Mouse (Mus musculus): ENCODE measurements around the gene Svop. TPM values are rescaled to one million over a fixed set of nuclear protein-coding genes. Genes with fewer than 3 reads are reported as not detected.
A peak's percentile ranks its signal among the peaks of the same experiment; 100 is the strongest.

Svop gene
- total RNA-seq, 2 experiments from 2014 or later: not detected

DNA sequence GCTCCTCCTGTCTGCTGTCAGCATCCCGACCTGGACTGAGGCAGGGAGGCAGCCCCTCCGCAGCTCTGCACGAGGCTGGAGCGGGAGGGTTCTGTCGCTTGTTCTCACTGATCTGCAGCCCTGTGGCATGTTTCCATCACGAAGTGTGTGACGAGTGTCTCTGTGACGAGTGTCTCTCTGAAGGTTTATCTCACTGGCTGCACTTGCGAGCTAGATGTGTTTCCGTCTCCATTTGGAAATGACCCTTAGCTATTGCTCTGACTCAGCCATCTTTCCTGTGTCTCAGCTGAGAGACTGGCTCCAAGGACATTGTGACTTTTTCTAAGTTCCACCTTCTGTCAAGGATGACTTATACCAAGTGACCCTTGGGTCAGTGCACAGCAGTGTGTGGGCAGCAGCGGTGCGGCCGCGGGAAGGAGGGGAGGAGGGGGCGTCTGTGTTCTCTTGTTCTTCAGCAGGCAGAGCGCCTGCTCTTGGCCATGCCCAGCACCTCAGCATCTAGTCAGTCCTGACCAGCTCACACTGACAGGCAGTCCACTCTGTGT lies 15.1 kb upstream of the Svop start:
- DNase-seq (ENCODE audit: low spot score): no peak

GRCm38 (mm10) chr5:114102807-114103206 lies 11.4 kb upstream of the Svop start:
- no peak for DNase-seq (ENCODE audit: low spot score)

GRCm38 (mm10) chr5:114101873-114102272 lies 10.5 kb upstream of the Svop start:
- no peak for DNase-seq (ENCODE audit: low spot score)

DNA sequence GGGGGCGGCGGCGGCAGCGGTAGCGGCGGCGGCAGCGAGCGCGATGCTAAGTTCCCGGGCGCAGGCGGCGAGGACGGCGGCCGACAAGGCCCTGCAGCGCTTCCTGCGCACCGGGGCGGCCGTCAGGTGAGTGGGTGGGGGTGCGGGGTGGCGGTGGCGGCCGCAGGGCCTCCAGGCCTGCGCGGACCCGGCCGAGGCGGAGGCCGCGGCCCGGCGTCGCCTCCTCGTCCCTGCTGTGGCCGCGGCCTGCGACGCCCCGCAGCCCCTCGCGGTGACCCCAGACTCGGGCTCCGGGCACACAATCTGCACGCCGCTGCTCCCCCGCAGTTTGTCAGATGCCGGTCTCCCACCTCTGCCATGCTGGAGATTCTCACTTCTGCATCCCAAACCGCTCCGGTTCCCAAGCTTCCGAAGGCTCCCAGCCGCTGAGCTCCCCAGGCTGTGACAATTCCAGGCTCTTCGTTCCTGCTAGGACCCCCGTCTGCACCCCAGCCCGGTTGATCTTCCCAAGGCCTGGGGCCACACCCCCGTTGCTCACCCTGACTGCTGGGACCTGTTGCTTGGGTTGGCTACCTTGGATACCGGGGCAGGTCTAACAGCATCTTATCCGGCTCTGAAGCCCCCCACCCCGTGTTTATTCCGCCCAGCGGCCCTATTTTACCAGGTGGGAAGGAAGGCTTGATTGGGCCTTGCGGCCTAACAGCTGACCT lies 9.2 kb upstream of the Svop start:
- DNase-seq (ENCODE audit: low spot score): no peak

DNA sequence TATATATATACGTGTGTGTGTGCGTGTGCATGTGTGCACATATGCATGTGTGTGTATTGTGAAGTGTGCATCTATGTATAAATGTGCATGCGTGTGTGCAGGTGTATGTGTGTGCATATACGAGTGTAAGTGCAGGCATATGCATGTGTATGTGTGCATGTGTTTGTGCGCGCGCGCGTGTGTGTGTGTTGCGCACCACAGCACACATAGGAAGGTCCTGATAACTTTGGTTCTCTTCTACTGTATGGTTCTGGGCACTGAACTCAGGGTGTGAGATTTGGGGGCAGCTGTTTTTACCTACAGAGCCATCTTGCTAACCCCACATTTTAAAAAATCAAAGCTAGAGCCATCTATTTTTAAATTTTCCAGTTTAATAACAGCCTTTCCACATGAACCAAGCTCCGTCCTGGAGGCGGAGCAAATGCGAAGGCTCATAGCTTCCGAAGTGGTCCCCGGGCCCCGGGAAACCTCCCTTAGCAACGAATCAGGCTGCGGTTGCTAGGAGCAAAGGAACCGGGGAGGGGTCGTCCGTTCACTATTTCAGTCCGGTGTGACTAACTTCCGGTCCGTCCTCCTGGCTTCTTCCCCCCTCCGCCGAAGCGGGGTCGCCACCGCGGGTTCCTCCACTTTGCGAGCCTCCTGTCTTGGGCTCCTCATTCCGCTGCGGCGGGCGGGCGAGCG lies 8.5 kb upstream of the Svop start:
- peak; percentile 92 for DNase-seq (ENCODE audit: low spot score)

GRCm38 (mm10) chr5:114090421-114091013 lies 853 bp downstream of the Svop start:
- DNase-seq (ENCODE audit: low spot score): no peak

GRCm38 (mm10) chr5:114087875-114088480 lies 3.4 kb downstream of the Svop start:
- no peak for DNase-seq (ENCODE audit: low spot score)

- DNase-seq (ENCODE audit: low spot score): no peak
Measured at GRCm38 (mm10) chr5:114085501-114085900, 5.9 kb downstream of the Svop start.

GRCm38 (mm10) chr5:114077009-114077408 lies 14.4 kb downstream of the Svop start:
- DNase-seq (ENCODE audit: low spot score): no peak

- no peak for DNase-seq (ENCODE audit: low spot score)
Measured at GRCm38 (mm10) chr5:114072262-114072661, 19.1 kb downstream of the Svop start.

GRCm38 (mm10) chr5:114070858-114071257 lies 20.5 kb downstream of the Svop start:
- no peak for DNase-seq (ENCODE audit: low spot score)

DNA sequence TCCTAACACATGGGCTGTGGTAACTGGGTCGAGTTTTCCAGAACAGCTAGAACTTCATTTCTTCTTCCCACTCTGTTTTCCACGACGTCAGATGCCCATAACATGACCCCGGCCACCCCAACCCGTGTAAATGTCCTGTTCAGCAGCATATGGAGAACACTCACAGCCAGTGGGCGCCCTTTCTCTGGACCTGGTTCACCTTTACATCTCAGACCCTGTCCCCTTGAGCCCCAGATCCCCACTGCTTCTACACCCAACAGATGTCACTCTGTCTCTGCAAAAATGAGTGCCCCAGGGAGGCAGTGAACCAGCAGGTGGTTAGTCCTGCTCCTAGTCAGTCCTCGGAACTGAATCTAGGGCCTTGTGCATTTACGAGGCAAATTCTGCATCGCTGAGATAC lies 23.4 kb downstream of the Svop start:
- no peak for DNase-seq (ENCODE audit: low spot score)

- DNase-seq (ENCODE audit: low spot score): no peak
Measured at GRCm38 (mm10) chr5:114067543-114067942, 23.8 kb downstream of the Svop start.

- DNase-seq (ENCODE audit: low spot score): no peak
Measured at GRCm38 (mm10) chr5:114066601-114067000, 24.8 kb downstream of the Svop start.

GRCm38 (mm10) chr5:114065161-114065560 lies 26.2 kb downstream of the Svop start, which contains the start of gene Usp30:
Gene Usp30 (plus strand): TSS chr5:114065461.
- no peak for DNase-seq (ENCODE audit: low spot score)

DNA sequence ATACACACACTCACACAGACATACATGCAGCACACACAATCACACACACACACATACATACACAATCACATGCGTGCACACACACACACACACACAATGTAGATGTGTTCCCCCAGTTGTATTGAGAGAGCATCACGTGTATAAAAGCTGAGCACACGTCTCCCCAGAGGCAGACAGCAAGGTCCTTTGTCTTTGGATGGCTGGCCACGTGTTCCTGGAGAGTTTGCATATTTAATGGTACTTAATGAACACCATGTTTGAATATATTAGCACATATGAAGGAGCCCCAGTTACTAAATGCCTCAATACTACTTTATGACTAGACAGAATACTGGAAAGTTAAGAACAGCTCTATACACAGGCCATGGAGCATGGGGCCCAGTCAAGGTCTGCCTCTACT lies 27.4 kb downstream of the Svop start:
- DNase-seq (ENCODE audit: low spot score): no peak

DNA sequence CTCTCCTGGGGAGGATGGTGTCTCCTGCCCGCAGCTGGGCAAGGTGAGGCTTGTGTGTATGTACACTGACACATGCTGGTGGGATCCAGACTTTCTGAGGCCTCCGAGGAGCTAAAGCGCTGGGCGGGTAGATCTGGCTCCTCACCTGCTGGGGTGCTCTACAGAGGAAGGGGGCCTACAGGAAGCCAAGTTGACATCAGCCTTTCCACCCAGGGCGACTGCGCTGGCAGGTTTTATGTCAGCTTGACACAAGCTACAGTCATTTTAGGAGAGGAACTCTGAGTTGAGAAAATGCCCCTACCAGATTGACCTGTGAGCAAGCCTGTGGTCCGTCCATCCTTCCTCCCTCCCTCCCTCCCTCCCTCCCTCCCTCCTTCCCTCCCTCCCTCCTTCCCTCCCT lies 29.7 kb downstream of the Svop start:
- no peak for DNase-seq (ENCODE audit: low spot score)

DNA sequence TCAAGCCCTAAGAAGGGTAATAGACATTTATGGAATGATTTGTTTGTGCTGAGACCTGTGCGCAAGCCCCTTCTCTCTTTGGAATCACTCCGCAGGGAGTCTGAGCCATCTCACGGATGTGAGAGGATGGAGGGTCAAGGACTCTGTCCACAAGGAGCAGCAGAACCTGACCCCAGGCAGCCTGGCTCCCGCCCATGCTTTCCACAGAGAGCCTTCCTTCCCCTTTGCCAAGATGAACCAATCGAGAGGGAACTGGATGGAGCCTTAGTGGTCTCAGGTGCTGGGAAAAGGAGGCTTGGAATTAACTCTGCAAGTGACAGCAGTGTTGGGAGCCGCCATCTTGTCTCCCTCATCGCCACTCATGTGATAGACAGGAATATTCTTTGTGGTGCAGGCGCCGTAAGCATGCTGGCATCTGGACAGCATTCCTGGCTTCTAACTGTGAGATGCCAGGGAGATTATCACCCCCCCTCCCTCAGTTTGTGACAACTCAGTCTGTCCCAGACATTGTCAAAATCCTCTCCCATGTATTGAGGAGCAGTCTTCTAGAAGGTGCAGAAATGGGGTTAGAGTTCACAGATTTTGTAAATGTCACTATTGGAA lies 34.1 kb downstream of the Svop start:
- no peak for DNase-seq (ENCODE audit: low spot score)

DNA sequence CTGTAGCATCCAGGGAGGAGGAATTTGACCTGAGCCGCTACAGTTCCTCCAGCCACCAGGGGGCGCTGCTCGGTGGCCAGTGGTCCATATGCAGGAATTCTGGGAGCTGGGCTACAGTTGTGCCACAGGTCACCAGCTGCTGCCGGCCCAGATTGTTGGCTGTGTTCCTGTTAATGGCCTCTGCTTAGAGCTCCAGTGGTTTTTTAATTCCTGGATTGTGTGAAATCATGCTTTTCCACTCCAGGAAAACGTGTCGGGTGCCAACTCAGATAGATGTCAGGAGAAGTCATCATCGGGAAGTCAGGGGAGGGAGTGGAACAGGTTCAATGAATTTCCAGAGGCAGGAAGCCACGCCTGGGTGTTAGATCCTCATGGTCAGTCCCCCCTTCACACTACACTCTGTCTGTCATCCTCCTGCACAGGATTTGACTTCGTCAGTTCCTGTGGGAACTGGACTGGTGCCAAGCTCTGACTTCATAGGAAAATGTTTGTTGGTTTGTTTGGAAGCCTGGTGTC lies 39.1 kb downstream of the Svop start:
- peak; percentile 72 for DNase-seq (ENCODE audit: low spot score)

DNA sequence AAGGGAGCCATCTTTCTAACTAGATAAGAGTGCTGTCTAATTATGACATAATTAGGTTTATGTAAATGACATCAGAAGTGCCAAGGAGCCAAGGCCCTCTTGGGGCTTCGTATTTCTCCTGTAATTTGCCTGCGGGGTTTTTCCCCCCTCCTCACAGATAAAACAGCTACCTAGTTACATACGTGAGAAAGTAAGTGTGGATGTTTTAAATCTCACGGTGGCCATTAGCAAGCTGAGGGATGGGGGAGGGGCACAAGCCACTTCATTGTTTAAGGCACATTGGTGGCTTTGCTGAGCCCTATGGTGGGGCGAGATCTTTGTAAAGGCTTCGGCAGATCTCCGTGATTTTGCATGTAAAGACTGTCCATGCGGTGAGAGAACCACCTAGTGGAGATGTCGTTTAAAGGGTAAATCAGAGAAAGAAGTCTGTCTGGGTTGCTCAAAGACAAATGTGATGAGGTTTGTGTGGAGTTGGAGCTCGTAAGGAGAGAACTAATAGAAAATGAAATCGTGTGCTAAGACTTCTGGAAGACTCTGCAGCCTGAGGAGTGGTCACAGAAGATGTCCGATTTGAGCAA lies 42.5 kb downstream of the Svop start:
- DNase-seq (ENCODE audit: low spot score): no peak

GRCm38 (mm10) chr5:114047182-114047581 lies 44.2 kb downstream of the Svop start:
- no peak for DNase-seq (ENCODE audit: low spot score)

Measured in gastrocnemius, adult 18-20 months (tissue).